Mouse (Mus musculus): ENCODE data around the gene Svopl. TPM values are rescaled to one million over a fixed set of nuclear protein-coding genes. Genes with fewer than 3 reads are reported as not detected.
A peak's percentile ranks its signal among the peaks of the same experiment; 100 is the strongest.

The Svopl gene
- polyA plus RNA-seq, 1 experiment from 2014 or later: 0.81 TPM

DNA sequence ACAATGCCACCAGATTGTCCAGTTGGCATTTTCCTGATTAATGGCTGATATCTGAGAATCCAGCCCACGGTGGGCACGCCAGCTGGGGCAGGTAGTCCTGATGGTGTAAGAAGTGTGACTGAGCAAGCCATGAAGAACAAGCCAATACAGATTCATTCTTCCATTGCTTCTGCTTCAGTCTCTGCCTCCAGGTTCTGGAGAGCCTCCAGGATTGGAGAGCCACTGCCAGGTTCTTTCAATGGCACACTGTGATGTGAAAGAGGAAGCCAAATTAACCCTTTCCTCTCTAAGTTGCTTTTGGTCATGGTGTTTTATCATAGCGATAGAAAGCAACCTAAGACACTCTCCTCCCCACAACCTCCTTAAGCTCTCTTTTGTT, 18.3 kb upstream of the Svopl start:
- no peak overlapping the region for H3K27ac ChIP-seq
- H3K4me1 ChIP-seq (replicated peaks): peaks cover 9% of the 10 kb centered on the region
- 74% methylated on average over 3 of the region's 3 CpGs for WGBS
- H3K4me2 ChIP-seq (replicated peaks): no peak overlapping the region
- H3K9me3 ChIP-seq: peaks cover 3% of the 10 kb centered on the region; the same call in 1 of the 2 replicates
- H3K27me3 ChIP-seq: no peaks in the 10 kb centered on the region
- H3K36me3 ChIP-seq: no peaks in the 10 kb centered on the region
- H3K4me3 ChIP-seq (replicated peaks): no peak overlapping the region
- H3K9ac ChIP-seq (replicated peaks): no peak overlapping the region
- ATAC-seq: no peak

DNA sequence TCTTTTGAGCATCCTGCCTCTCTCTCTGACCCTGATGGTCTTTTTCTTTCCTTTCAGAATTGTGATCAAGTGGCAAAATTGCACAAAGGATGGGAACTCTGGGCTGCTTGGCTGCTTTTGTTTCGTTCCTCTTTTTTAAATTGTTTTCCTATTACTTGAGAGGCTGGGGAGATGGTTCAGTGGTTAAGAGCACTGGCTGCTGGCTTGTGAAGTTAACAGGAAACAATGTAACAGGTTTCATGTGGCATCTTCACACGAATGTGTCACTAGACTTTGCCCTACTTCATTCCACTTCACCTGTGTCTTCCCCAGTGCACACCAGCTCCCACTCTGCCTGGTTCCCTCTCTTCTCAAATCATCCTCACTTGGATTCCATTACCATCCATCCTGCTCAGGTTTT, 17.8 kb upstream of the Svopl start:
- H3K36me3 ChIP-seq: no peaks in the 10 kb centered on the region
- H3K9me3 ChIP-seq: peaks cover 3% of the 10 kb centered on the region; the same call in 1 of the 2 replicates
- no peak overlapping the region for H3K4me3 ChIP-seq (replicated peaks)
- H3K27ac ChIP-seq: no peak overlapping the region
- H3K9ac ChIP-seq (replicated peaks): no peak overlapping the region
- H3K4me1 ChIP-seq (replicated peaks): peaks cover 9% of the 10 kb centered on the region
- WGBS: 83% methylated on average over 2 of the region's 2 CpGs
- H3K4me2 ChIP-seq (replicated peaks): no peak overlapping the region
- ATAC-seq: no peak
- no peaks in the 10 kb centered on the region for H3K27me3 ChIP-seq

DNA sequence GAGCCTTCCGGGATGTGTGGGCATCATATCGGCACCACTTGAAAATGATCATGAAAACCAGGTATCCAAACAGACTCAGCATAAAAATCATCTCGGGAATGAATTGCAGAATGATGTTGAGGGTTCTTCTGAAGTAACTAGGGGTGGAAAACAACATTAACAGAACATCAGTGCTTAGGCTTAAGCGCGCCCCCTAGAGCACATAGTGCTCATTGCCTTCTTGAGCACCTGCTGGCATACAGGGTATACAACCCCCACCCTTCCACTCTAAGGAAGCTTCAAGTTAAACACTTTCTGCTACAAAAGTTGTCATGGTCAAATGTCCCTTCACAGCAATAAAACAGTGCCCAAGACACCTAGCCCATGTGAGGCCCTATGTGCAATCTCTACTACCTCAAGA, 12.0 kb upstream of the Svopl start:
- Histone ChIP-seq H3K36me3 (no peaks in the 10 kb centered on the region), H3K4me1 (replicated peaks) (no peaks in the 10 kb centered on the region), H3K4me3 (replicated peaks) (no peak overlapping the region), H3K27me3 (no peaks in the 10 kb centered on the region), H3K27ac (no peak overlapping the region), H3K9ac (replicated peaks) (no peak overlapping the region), H3K9me3 (peaks cover 3% of the 10 kb centered on the region; the same call in 1 of the 2 replicates), H3K4me2 (replicated peaks) (no peak overlapping the region)
- 55% methylated on average over 5 of the region's 5 CpGs for WGBS
- no peak for ATAC-seq

DNA sequence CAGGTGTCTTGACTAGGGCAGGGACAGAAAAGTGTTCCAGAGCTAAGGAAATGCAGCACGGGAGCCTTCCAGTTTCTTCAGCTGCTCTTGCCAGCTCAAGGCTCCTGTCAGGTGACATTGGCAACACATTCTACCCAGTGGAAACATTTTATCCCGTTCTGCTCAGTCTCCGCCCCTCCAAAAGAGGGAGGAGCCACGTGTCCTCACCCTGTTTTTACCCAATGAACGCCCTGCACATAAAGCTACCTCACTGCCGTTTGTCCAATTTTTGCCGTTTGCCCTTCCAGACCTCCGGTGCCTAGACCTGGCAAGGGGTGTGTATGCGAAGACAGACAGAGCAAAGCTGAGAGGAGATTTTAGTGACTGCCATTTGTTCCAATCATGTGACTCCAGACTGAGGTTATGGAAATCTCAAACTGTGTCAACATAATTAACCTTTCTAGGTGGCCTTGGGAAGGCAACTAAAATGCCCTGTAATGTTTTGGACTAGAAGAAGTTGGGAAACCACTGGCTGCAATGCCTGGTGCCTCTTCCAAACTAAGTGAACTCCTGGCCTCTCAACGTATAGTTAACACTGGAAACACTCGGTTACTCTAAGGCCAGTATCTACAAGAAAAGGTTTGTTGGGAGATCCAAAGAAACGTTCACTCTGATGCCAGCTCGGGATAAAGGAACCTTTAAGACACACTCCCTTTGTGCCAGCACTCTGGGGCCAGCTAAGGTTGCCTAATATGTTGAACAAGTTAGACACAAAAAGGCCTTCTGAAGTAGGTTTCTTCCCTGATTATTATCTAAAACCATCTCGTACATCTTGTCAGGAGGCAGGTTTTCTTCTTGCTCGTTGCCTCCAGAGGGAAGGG, 8.9 kb upstream of the Svopl start:
- Histone ChIP-seq H3K4me1 (replicated peaks) (no peaks in the 10 kb centered on the region), H3K27ac (no peak overlapping the region), H3K9me3 (no peaks in the 10 kb centered on the region), H3K27me3 (no peaks in the 10 kb centered on the region), H3K36me3 (no peaks in the 10 kb centered on the region), H3K4me3 (replicated peaks) (no peak overlapping the region), H3K4me2 (replicated peaks) (no peak overlapping the region), H3K9ac (replicated peaks) (no peak overlapping the region)
- ATAC-seq: no peak
- WGBS: 89% methylated on average over 15 of the region's 15 CpGs

DNA sequence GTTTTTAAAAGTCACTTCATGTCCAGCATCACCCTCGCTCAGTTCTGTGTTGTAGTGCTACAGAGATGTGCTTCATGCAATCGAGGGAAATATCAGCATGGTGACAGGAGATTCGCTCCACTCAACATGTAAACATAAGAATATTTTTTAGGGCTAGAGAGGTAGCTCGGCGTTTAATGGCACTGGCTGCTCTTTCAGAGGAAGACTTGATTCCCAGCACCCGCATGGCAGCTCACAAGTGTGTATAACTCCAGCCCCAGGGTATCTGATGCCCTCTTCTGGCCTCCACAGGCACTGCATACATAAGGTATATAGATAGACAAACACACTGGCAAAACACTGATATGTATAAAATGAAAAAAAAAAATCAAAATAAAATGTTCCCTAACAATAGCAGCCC, 2.8 kb upstream of the Svopl start:
- H3K4me1 ChIP-seq (replicated peaks): no peaks in the 10 kb centered on the region
- no peak for ATAC-seq
- H3K4me2 ChIP-seq (replicated peaks): no peak overlapping the region
- 96% methylated on average over 6 of the region's 6 CpGs for WGBS
- H3K27me3 ChIP-seq: no peaks in the 10 kb centered on the region
- H3K9ac ChIP-seq (replicated peaks): no peak overlapping the region
- H3K4me3 ChIP-seq (replicated peaks): no peak overlapping the region
- no peak overlapping the region for H3K27ac ChIP-seq
- H3K9me3 ChIP-seq: no peaks in the 10 kb centered on the region
- no peaks in the 10 kb centered on the region for H3K36me3 ChIP-seq

DNA sequence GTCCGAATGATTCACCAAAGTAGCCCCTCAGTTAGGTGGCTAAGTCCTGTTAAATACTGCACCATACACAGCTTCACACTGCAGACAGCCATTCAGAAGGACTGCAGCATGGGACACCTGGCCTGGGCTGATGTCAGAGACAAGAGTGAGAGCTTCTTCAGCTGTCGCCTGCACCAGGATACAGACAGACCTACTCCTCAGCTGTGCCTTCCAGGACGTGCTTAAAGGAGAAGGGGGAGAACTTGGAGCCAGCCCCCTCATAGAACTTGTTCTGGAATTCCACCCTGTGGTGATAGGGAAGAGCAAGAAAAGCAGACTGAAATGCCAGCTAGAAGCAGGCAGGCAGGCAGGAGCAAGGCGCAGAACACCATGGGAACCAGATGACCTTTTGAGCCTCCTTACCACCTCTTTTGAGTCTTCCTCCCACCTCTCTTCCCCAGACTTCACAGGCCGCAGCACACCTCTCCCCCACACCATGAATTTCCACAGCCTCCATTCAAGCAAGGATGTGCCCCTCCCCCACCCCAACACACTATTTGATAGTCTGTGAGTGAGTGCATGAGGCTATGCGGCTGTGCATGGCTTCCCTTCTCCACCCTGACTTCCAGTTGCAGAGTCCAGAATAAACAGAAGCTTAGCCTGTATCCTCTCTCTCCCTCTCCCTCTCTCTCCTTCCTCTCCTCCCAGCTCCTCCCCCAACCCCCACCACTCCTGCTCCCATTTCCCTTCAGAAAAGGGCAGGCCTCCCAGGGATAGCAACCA, 2.2 kb upstream of the Svopl start:
- no peak overlapping the region for H3K9ac ChIP-seq (replicated peaks)
- H3K4me2 ChIP-seq (replicated peaks): no peak overlapping the region
- 61% methylated on average over 6 of the region's 6 CpGs for WGBS
- H3K27me3 ChIP-seq: no peaks in the 10 kb centered on the region
- no peak overlapping the region for H3K4me3 ChIP-seq (replicated peaks)
- no peaks in the 10 kb centered on the region for H3K4me1 ChIP-seq (replicated peaks)
- no peak overlapping the region for H3K27ac ChIP-seq
- no peaks in the 10 kb centered on the region for H3K9me3 ChIP-seq
- 0 out of 2 replicates have a peak, but pooled peaks have one; percentile 30 for ATAC-seq
- H3K36me3 ChIP-seq: no peaks in the 10 kb centered on the region

DNA sequence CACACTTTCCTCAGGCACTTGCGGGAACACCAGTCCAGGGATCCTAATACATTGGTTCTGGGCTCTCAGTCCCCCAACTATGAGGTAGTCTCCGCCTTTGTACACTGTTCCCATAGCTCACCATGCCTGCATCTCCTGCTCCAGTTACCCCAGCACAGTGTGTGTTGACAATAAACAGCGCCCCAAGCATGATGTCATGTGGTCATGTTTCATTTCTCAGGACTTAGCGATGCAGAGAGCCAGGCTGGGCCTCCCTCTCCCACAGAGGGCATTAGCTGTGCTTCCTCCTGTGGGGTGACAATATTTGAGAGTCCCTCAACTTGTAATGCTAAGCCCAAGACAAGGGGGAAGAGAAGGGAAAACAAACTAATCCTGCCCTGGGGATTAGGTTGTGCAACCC, 1.2 kb upstream of the Svopl start:
- H3K4me1 ChIP-seq (replicated peaks): no peaks in the 10 kb centered on the region
- H3K4me2 ChIP-seq (replicated peaks): no peak overlapping the region
- H3K9me3 ChIP-seq: no peaks in the 10 kb centered on the region
- no peak overlapping the region for H3K9ac ChIP-seq (replicated peaks)
- no peak overlapping the region for H3K4me3 ChIP-seq (replicated peaks)
- WGBS: 77% methylated on average over 4 of the region's 4 CpGs
- no peak for ATAC-seq
- H3K27ac ChIP-seq: no peak overlapping the region
- H3K27me3 ChIP-seq: no peaks in the 10 kb centered on the region
- no peaks in the 10 kb centered on the region for H3K36me3 ChIP-seq

DNA sequence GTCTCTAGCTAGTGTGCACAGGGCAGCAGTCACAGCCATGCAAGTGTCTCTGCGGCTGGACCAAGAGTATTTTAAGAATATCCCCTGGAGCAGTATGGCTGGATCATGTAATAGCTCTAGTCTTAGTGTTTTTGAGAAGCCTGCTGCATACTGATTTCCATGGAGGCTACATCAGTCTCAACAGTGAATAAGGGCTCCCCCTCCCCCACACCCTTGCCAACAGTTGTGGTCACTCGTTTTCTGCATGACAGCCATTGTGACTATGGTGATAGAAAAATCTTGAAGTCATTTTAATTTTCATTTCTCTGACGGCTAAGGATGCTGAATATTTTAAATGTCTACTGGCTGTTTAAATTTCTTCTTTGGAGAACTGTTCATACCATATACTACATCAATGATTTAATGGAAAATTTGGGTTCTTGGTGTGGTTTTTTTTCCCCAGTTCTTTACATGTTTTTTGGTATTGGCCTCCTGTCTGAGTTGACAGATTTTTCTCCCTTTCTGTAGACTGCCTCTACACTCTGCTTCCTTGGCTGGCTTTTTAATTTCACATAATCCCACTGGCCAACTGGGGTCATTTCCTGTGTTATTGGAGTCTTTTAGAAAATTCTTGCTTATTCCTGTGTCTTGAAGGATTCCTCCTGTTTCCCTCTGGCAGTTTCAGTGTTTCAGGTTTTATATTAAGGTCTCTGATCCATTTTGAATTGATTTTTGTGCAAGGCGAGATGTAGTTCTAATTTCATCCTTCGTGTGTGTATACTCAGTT, 13.8 kb downstream of the Svopl start:
- no peak for ATAC-seq
- Histone ChIP-seq H3K4me2 (replicated peaks) (no peak overlapping the region), H3K4me1 (replicated peaks) (peaks cover 7% of the 10 kb centered on the region), H3K9me3 (no peaks in the 10 kb centered on the region), H3K4me3 (replicated peaks) (no peak overlapping the region), H3K9ac (replicated peaks) (no peak overlapping the region), H3K36me3 (no peaks in the 10 kb centered on the region), H3K27me3 (no peaks in the 10 kb centered on the region), H3K27ac (no peak overlapping the region)
- 69% methylated on average over 5 of the region's 5 CpGs for WGBS

DNA sequence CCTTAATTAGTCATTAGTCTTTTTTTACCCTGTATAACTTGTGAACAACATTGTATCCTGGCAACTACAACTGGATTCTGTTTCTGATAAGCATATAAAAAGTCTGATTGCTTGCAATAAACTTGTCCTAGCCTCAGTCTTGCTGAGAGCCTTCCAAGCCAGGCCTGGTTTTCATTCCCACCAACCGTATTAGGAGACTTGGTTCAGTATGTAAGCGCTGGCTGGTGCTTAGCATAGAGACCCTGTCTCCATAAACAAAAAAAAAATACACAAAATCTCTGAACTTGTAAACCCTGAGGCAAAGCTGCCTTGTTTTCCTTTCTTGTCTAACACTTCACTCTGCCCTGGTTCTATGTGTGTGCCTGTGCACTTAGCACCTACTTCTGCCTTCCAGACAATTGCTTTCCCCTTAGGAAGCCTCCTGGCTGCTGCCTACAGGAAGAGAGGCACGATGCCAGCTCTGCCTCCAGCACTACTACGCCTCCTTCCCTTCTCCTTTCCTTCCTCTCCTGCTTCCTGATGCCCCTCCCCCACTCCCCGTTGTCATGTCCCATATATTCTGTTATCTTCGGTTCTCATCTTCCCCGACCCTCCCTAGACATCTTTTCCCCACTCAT, 14.8 kb downstream of the Svopl start:
- H3K27ac ChIP-seq: no peak overlapping the region
- no peaks in the 10 kb centered on the region for H3K9me3 ChIP-seq
- ATAC-seq: no peak

DNA sequence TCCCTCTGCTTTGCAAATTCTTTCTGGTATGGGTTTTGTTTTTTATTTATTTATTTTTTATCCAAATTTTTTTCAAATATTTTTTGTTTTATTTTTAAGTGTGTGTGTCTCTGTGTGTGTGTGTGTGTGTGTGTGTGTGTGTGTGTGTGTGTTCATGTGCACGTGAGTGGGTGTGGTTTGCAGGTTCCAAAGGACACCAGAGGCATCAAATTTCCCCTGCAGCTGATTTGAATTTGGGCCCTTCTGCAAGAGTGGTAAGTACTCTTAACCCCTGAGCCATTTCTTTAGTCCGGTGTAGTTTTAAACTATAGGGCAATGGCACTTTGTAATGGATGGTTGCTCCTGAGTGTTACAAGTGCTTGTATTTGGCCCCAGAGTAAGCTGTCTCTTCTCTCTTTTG, 18.6 kb downstream of the Svopl start:
- Histone ChIP-seq H3K9me3 (no peaks in the 10 kb centered on the region), H3K4me1 (replicated peaks) (peaks cover 7% of the 10 kb centered on the region), H3K9ac (replicated peaks) (no peak overlapping the region), H3K4me2 (replicated peaks) (no peak overlapping the region), H3K27me3 (no peaks in the 10 kb centered on the region), H3K27ac (no peak overlapping the region), H3K36me3 (no peaks in the 10 kb centered on the region), H3K4me3 (replicated peaks) (no peak overlapping the region)
- no peak for ATAC-seq
- 49% methylated on average over 2 of the region's 2 CpGs for WGBS

More for the DNA sequence above, 14.8 kb downstream of the Svopl start:
- Histone ChIP-seq H3K9ac (replicated peaks) (no peak overlapping the region), H3K4me3 (replicated peaks) (no peak overlapping the region), H3K36me3 (no peaks in the 10 kb centered on the region), H3K27me3 (no peaks in the 10 kb centered on the region), H3K4me1 (replicated peaks) (peaks cover 7% of the 10 kb centered on the region), H3K4me2 (replicated peaks) (no peak overlapping the region)
- WGBS: 67% methylated on average over 7 of the region's 7 CpGs

DNA sequence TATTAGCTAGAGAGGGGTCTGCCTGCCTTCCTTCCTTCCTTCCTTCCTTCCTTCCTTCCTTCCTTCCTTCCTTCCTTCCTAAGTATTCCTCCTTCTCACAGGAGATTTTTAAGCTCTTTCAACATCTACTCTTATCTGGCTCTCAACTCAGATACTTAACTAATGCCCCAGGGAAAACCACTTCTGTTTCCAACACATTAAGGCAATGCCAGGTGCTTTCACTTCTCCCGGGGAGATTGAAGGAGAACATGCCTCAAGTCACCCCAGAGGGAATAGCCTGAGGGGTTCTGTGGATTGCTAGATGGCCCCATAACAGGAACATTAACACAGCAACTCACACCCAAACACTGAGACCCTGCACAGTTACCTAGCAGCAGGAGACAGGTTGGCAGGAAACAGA, 19.0 kb downstream of the Svopl start:
- 74% methylated on average over 1 of the region's 1 CpGs for WGBS
- peaks cover 5% of the 10 kb centered on the region for H3K4me1 ChIP-seq (replicated peaks)
- no peak for ATAC-seq

More for the DNA sequence above, 19.0 kb downstream of the Svopl start:
- Histone ChIP-seq H3K9me3 (no peaks in the 10 kb centered on the region), H3K9ac (replicated peaks) (no peak overlapping the region), H3K36me3 (no peaks in the 10 kb centered on the region), H3K27me3 (no peaks in the 10 kb centered on the region), H3K4me2 (replicated peaks) (no peak overlapping the region), H3K27ac (no peak overlapping the region), H3K4me3 (replicated peaks) (no peak overlapping the region)
